Mouse (Mus musculus) cerebellum, adult 2 months (tissue): ENCODE results near the gene Lbx1.

Experiments used
- CTCF ChIP-seq: fragments of 200-500 bp; IDR thresholded peaks from 2 replicates; pipeline ENCODE4 v1.5.1; 2011; ENCODE audit warnings: low read depth, mild to moderate bottlenecking, control low read depth, low read length, moderate library complexity, borderline replicate concordance; ENCODE audit not compliant: insufficient read depth
- POLR2A ChIP-seq: fragments of 200-500 bp; IDR thresholded peaks from 2 replicates; pipeline ENCODE4 v1.6.1; 2011; ENCODE audit warnings: low read length, control low read depth, borderline replicate concordance; ENCODE audit not compliant: insufficient read depth

- no peak for TF ChIP-seq CTCF
- no peak for TF ChIP-seq POLR2A
These were observed 30.1 kb downstream of the Lbx1 start for GRCm38 (mm10) chr19:45205311-45206105.
